Mouse (Mus musculus) ES-Bruce4 (cell line): ENCODE results near the gene D6Ertd527e.

Experiments used
- CTCF ChIP-seq: IDR thresholded peaks from one replicate; pipeline ENCODE4 v1.8.1; 2011; ENCODE audit warnings: low read depth, low read length
- POLR2A ChIP-seq: IDR thresholded peaks from one replicate; pipeline ENCODE4 v1.8.1; 2011; ENCODE audit warnings: low read length; ENCODE audit not compliant: insufficient read depth

- TF ChIP-seq CTCF (no peak), POLR2A (no peak)
These were observed 33.9 kb upstream of the D6Ertd527e start for GRCm38 (mm10) chr6:87070641-87071040.
